Mouse (Mus musculus) heart, adult 11 months (tissue): Measurements from ENCODE around the gene 1700001J03Rik.
A peak's percentile ranks its signal among the peaks of the same experiment; 100 is the strongest.
"Not testable (repeated sequence)": the region's sequence is repeated elsewhere in the genome, so short reads cannot be mapped to it uniquely, and the experiment has no call there.

Experiments
- DNase-seq: peaks from one replicate; pipeline ENCODE4 v3.0.0; 2022

1700001J03Rik gene

GRCm38 (mm10) chr5:146188144-146188543 lies 3.0 kb upstream of the 1700001J03Rik start:
- no peak for DNase-seq

- peak; percentile 93 for DNase-seq
Measured at GRCm38 (mm10) chr5:146187441-146187840, 2.3 kb upstream of the 1700001J03Rik start.

GRCm38 (mm10) chr5:146172744-146173143 lies 12.4 kb downstream of the 1700001J03Rik start:
- not testable (repeated sequence) for DNase-seq

GRCm38 (mm10) chr5:146170621-146171020 lies 14.5 kb downstream of the 1700001J03Rik start, which contains the start of gene Gm6309:
Gene Gm6309 (minus strand): TSS chr5:146170721.
- DNase-seq = not testable (repeated sequence)

GRCm38 (mm10) chr5:146160439-146160838 lies 24.7 kb downstream of the 1700001J03Rik start, which contains the start of gene Gm5565:
Gene Gm5565 (minus strand): TSS chr5:146160539.
- peak; percentile 45 for DNase-seq

- DNase-seq = peak; percentile 43
Measured at GRCm38 (mm10) chr5:146158326-146158725, 26.8 kb downstream of the 1700001J03Rik start.

GRCm38 (mm10) chr5:146150454-146150853 lies 34.6 kb downstream of the 1700001J03Rik start:
- DNase-seq = peak; percentile 68

- no peak for DNase-seq
Measured at GRCm38 (mm10) chr5:146147903-146148302, 37.2 kb downstream of the 1700001J03Rik start.
